Mouse (Mus musculus) bone marrow, adult 2 months (tissue): Measurements from ENCODE around the gene Cacna1g. TPM values are rescaled to one million over a fixed set of nuclear protein-coding genes. Genes with fewer than 3 reads are reported as not detected.

Experiments used
- H3K27ac ChIP-seq: fragments of 200-500 bp; 2 replicates; pipeline ENCODE4 v1.5.1; 2012; ENCODE audit warnings: low read depth, mild to moderate bottlenecking, control low read depth, inconsistent platforms, low read length; ENCODE audit not compliant: control insufficient read depth, poor library complexity, insufficient read depth
- H3K4me1 ChIP-seq: fragments of 200-500 bp; 2 replicates; pipeline ENCODE4 v1.6.1; 2011; ENCODE audit warnings: low read length; ENCODE audit not compliant: control insufficient read depth, insufficient read depth
- H3K4me3 ChIP-seq: fragments of 200-500 bp; replicated peaks from 2 replicates; pipeline ENCODE3; 2011; ENCODE audit warnings: mild to moderate bottlenecking, low read depth, low read length, control low read depth; ENCODE audit not compliant: control insufficient read depth
- CTCF ChIP-seq: fragments of 200-500 bp; IDR thresholded peaks from 2 replicates; pipeline ENCODE4 v1.5.1; 2011; ENCODE audit warnings: low read length, control low read depth; ENCODE audit not compliant: control insufficient read depth, insufficient read depth
- POLR2A ChIP-seq: fragments of 200-500 bp; IDR thresholded peaks from 2 replicates; pipeline ENCODE4 v1.6.1; 2011; ENCODE audit warnings: low read depth, mild to moderate bottlenecking, control low read depth, low read length, borderline replicate concordance; ENCODE audit not compliant: control insufficient read depth
- WGBS: fragments of 180-500 bp; shearing (Covaris S2); methylation state at CpG from one replicate; pipeline ENCODE4 v1.1.7; 2018; 5-methylcytosine and 5-hydroxymethylcytosine counted together
- polyA plus RNA-seq: library from polyadenylated mRNA; stranded (reverse); fragments of >200 nt; gene quantifications from 2 replicates; pipeline ENCODE4 v1.2.4, GENCODE M21; 2011; ENCODE audit warnings: low replicate concordance; ENCODE audit not compliant: missing spikeins, insufficient read depth, insufficient read length

The Cacna1g gene
- polyA plus RNA-seq, 1 experiment, result 26.8 TPM

- Histone ChIP-seq H3K27ac (no peak overlapping the region), H3K4me3 (no peak overlapping the region), H3K4me1 (0 out of 2 replicates have a peak, but pooled peaks cover under 1% of the 10 kb centered on the region)
- TF ChIP-seq CTCF (no peak), POLR2A (no peak)
- 85% methylated on average over 11 of the region's 11 CpGs for WGBS
Observed at GRCm38 (mm10) chr11:94461856-94462255, 12.1 kb downstream of the Cacna1g start.

GRCm38 (mm10) chr11:94457001-94457400, 17.0 kb downstream of the Cacna1g start:
- 91% methylated on average over 15 of the region's 15 CpGs for WGBS
- Histone ChIP-seq H3K4me3 (no peak overlapping the region), H3K27ac (peak overlapping the region; percentile 58), H3K4me1 (0 out of 2 replicates have a peak, but pooled peaks cover 3% of the 10 kb centered on the region)
- TF ChIP-seq CTCF (no peak), POLR2A (no peak)

GRCm38 (mm10) chr11:94456347-94456746, 17.7 kb downstream of the Cacna1g start:
- peak overlapping the region; percentile 85 for H3K27ac ChIP-seq
- 77% methylated on average over 3 of the region's 3 CpGs for WGBS
- peak; percentile 24; the same call in 1 of the 2 replicates for TF ChIP-seq POLR2A
- no peak for TF ChIP-seq CTCF
- 0 out of 2 replicates have a peak, but pooled peaks cover 3% of the 10 kb centered on the region for H3K4me1 ChIP-seq
- H3K4me3 ChIP-seq, result peak overlapping the region; percentile 60

DNA sequence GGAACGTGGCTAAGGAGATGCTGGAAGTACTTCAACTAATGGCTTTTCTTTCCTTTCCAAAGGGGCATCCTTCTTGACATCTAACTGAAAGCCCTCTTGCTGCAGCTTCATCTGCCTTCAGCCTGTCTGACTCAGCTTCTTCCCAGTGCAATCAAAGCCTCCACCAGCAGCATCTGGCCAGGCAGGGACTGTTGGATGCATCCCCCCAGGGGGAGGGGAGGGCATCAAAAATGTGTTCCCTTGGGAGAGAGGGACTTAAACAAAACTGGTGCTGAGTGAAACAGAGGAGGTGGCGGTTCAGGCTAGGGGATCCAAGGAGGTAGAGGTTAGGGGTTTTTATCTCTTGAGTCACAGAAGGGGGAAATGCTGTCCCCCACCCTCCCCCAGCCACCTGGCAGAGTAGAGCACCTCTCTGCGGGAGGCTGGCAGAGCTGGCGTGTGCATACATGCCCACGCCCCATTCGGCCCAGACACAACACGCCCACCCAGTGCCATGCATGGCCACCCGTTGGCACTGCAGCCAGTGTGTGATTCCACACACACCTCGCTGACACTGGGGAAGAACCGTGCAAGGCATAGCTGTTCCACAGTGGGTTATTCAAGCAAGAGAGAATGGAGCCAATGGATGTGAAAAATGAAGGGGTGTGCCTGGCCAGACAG, 18.7 kb downstream of the Cacna1g start:
- Histone ChIP-seq H3K4me3 (peak overlapping the region; percentile 67), H3K4me1 (0 out of 2 replicates have a peak, but pooled peaks cover 3% of the 10 kb centered on the region), H3K27ac (0 out of 2 replicates have a peak overlapping the region, but pooled peaks have one; percentile 3)
- WGBS, result 68% methylated on average over 10 of the region's 10 CpGs
- peak; percentile 46; the same call in 1 of the 2 replicates for TF ChIP-seq POLR2A
- TF ChIP-seq CTCF, result no peak

DNA sequence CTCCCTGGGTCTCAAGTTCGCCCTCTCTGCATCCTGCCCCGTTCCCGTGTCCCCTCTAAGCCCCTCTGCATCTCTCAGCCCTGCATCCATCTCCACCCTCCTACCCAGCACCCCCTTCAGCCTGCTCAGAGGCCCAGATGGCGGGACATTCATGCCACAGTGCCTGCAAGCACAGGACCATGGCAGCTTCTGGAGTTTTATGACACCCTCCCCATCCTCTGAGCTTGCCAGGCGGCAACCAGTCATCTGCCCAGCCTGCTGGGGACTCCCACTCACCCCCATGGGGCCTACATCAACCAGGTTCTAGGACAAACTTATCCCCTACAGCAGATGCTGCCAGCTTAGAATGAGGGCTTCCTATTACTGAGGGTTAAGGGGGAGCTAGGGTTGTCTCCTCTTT, 19.2 kb downstream of the Cacna1g start:
- Histone ChIP-seq H3K4me3 (peak overlapping the region; percentile 13), H3K27ac (no peak overlapping the region), H3K4me1 (0 out of 2 replicates have a peak, but pooled peaks cover 3% of the 10 kb centered on the region)
- no peak for TF ChIP-seq CTCF
- no peak for TF ChIP-seq POLR2A
- WGBS, result 79% methylated on average over 5 of the region's 5 CpGs

DNA sequence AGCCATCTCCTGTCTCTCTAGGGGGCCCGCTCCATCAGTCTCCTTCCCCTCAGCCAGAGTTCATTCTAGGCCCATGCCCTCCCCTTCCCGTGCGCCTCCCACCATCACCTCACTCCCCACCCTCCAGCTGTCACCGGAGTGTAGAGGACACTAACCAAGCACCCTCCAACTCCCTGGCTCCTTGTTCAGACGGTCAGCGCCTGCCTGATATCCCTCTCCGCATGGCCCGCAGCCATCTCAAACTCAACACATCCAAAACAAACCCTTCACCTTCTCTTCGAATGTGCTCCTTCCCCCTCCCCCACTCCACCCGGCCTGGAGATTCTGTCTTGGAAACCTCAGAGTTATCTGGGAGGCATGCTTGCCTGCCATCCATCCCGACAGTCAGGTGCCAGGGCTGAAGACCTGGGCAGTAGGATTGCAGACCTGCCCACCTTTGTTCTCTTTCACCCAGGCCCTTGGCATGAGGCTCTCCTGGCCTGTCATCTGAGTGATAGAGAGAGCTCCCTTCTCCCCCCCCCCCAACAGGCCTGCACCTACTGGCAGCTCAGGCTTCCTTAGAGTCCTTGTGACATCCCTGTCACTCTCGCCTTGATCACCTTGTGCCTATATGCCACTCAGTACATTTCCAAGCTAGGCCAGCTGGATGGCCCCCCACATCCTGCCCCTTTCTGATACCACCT, 22.8 kb downstream of the Cacna1g start:
- TF ChIP-seq CTCF (no peak), POLR2A (no peak)
- H3K27ac ChIP-seq, result no peak overlapping the region
- no peak overlapping the region for H3K4me3 ChIP-seq
- no peaks in the 10 kb centered on the region for H3K4me1 ChIP-seq
- WGBS, result 88% methylated on average over 12 of the region's 12 CpGs

- no peak overlapping the region for H3K4me3 ChIP-seq
- TF ChIP-seq POLR2A, result no peak
- TF ChIP-seq CTCF, result no peak
- H3K27ac ChIP-seq, result no peak overlapping the region
- WGBS, result 62% methylated on average over 5 of the region's 5 CpGs
- no peaks in the 10 kb centered on the region for H3K4me1 ChIP-seq
Observed at GRCm38 (mm10) chr11:94449886-94450285, 24.1 kb downstream of the Cacna1g start.

- no peak overlapping the region for H3K27ac ChIP-seq
- no peaks in the 10 kb centered on the region for H3K4me1 ChIP-seq
- 81% methylated on average over 8 of the region's 8 CpGs for WGBS
- no peak overlapping the region for H3K4me3 ChIP-seq
- no peak for TF ChIP-seq CTCF
- TF ChIP-seq POLR2A, result no peak
Observed at GRCm38 (mm10) chr11:94449239-94449638, 24.8 kb downstream of the Cacna1g start.

GRCm38 (mm10) chr11:94447017-94447416, 27.0 kb downstream of the Cacna1g start:
- Histone ChIP-seq H3K4me3 (no peak overlapping the region), H3K4me1 (no peaks in the 10 kb centered on the region), H3K27ac (no peak overlapping the region)
- TF ChIP-seq CTCF (no peak), POLR2A (no peak)
- WGBS, result 40% methylated on average over 3 of the region's 3 CpGs
